Mouse (Mus musculus): Measurements from ENCODE around the gene Atp1a4. TPM values are rescaled to one million over a fixed set of nuclear protein-coding genes. Genes with fewer than 3 reads are reported as not detected.

The Atp1a4 gene
- polyA plus RNA-seq, 2 experiments = 0.03 TPM; not detected in 1

GRCm38 (mm10) chr1:172204033-172204813, 54.0 kb downstream of the Atp1a4 start:
- no peak for DNase-seq (ENCODE audit: low spot score)
- H3K4me3 ChIP-seq (replicated peaks; ENCODE audit: low read length) = 0 out of 2 replicates have a peak overlapping the region, but pooled peaks have one; percentile 8
- 0 out of 2 replicates have a peak overlapping the region, but pooled peaks have one; percentile 7 for H3K9ac ChIP-seq (ENCODE audit: low read depth, low read length, severe bottlenecking)
- H3K9me3 ChIP-seq (ENCODE audit: control insufficient read depth, low read length) = no peaks in the 10 kb centered on the region
- no peaks in the 10 kb centered on the region for H3K27me3 ChIP-seq (ENCODE audit: control insufficient read depth, insufficient read depth, low read length)
- peak overlapping the region; percentile 75 for H3K27ac ChIP-seq (replicated peaks; ENCODE audit: low read depth, low read length)
- WGBS = 22% methylated on average over 9 of the region's 9 CpGs
- no peak for ATAC-seq (ENCODE audit: low FRiP score, low read depth)
- H3K36me3 ChIP-seq (ENCODE audit: control insufficient read depth, insufficient read depth, low read length) = peaks cover 33% of the 10 kb centered on the region
- peaks cover 52% of the 10 kb centered on the region for H3K4me1 ChIP-seq (ENCODE audit: control insufficient read depth, insufficient read depth, low read length)
- H3K4me2 ChIP-seq (replicated peaks; ENCODE audit: low read depth, low read length, severe bottlenecking) = peak overlapping the region; percentile 78
- TF ChIP-seq POLR2A (IDR thresholded peaks at IDR 0.05; ENCODE audit: borderline replicate concordance, extremely low read depth, insufficient read depth, insufficient read length) = no peak

- H3K9ac ChIP-seq (ENCODE audit: low read depth, low read length, severe bottlenecking) = no peak overlapping the region
- H3K36me3 ChIP-seq (ENCODE audit: control insufficient read depth, insufficient read depth, low read length) = peaks cover 40% of the 10 kb centered on the region
- ATAC-seq (ENCODE audit: low FRiP score, low read depth) (no peak), DNase-seq (ENCODE audit: low spot score) (no peak)
- peak overlapping the region; percentile 75 for H3K27ac ChIP-seq (replicated peaks; ENCODE audit: low read depth, low read length)
- WGBS = 11% methylated on average over 4 of the region's 4 CpGs
- H3K4me3 ChIP-seq (replicated peaks; ENCODE audit: low read length) = no peak overlapping the region
- TF ChIP-seq POLR2A (IDR thresholded peaks at IDR 0.05; ENCODE audit: borderline replicate concordance, extremely low read depth, insufficient read depth, insufficient read length) = no peak
- peaks cover 52% of the 10 kb centered on the region for H3K4me1 ChIP-seq (ENCODE audit: control insufficient read depth, insufficient read depth, low read length)
- peak overlapping the region; percentile 15; the same call in 1 of the 2 replicates for H3K4me2 ChIP-seq (replicated peaks; ENCODE audit: low read depth, low read length, severe bottlenecking)
- H3K9me3 ChIP-seq (ENCODE audit: control insufficient read depth, low read length) = no peaks in the 10 kb centered on the region
- H3K27me3 ChIP-seq (ENCODE audit: control insufficient read depth, insufficient read depth, low read length) = no peaks in the 10 kb centered on the region
These were observed 54.6 kb downstream of the Atp1a4 start for GRCm38 (mm10) chr1:172203566-172203965.

GRCm38 (mm10) chr1:172202894-172203522, 55.2 kb downstream of the Atp1a4 start:
- ATAC-seq (ENCODE audit: low FRiP score, low read depth) (no peak), DNase-seq (ENCODE audit: low spot score) (no peak)
- H3K9ac ChIP-seq (ENCODE audit: low read depth, low read length, severe bottlenecking) = no peak overlapping the region
- peaks cover 52% of the 10 kb centered on the region for H3K4me1 ChIP-seq (ENCODE audit: control insufficient read depth, insufficient read depth, low read length)
- TF ChIP-seq POLR2A (IDR thresholded peaks at IDR 0.05; ENCODE audit: borderline replicate concordance, extremely low read depth, insufficient read depth, insufficient read length) = no peak
- H3K9me3 ChIP-seq (ENCODE audit: control insufficient read depth, low read length) = no peaks in the 10 kb centered on the region
- H3K27ac ChIP-seq (replicated peaks; ENCODE audit: low read depth, low read length) = peak overlapping the region; percentile 75
- peaks cover 45% of the 10 kb centered on the region for H3K36me3 ChIP-seq (ENCODE audit: control insufficient read depth, insufficient read depth, low read length)
- WGBS = 34% methylated on average over 2 of the region's 2 CpGs
- H3K4me3 ChIP-seq (replicated peaks; ENCODE audit: low read length) = no peak overlapping the region
- H3K4me2 ChIP-seq (replicated peaks; ENCODE audit: low read depth, low read length, severe bottlenecking) = 0 out of 2 replicates have a peak overlapping the region, but pooled peaks have one; percentile 15
- H3K27me3 ChIP-seq (ENCODE audit: control insufficient read depth, insufficient read depth, low read length) = no peaks in the 10 kb centered on the region

- Histone ChIP-seq H3K27ac (replicated peaks; ENCODE audit: low read depth, low read length) (0 out of 2 replicates have a peak overlapping the region, but pooled peaks have one; percentile 13), H3K27me3 (ENCODE audit: control insufficient read depth, insufficient read depth, low read length) (no peaks in the 10 kb centered on the region), H3K4me2 (replicated peaks; ENCODE audit: low read depth, low read length, severe bottlenecking) (no peak overlapping the region), H3K9me3 (ENCODE audit: control insufficient read depth, low read length) (no peaks in the 10 kb centered on the region), H3K4me3 (replicated peaks; ENCODE audit: low read length) (no peak overlapping the region), H3K36me3 (ENCODE audit: control insufficient read depth, insufficient read depth, low read length) (peaks cover 53% of the 10 kb centered on the region), H3K4me1 (ENCODE audit: control insufficient read depth, insufficient read depth, low read length) (peaks cover 52% of the 10 kb centered on the region), H3K9ac (ENCODE audit: low read depth, low read length, severe bottlenecking) (no peak overlapping the region)
- DNase-seq (ENCODE audit: low spot score) = no peak
- WGBS = 30% methylated on average over 14 of the region's 14 CpGs
- no peak for ATAC-seq (ENCODE audit: low FRiP score, low read depth)
- no peak for TF ChIP-seq POLR2A (IDR thresholded peaks at IDR 0.05; ENCODE audit: borderline replicate concordance, extremely low read depth, insufficient read depth, insufficient read length)
These were observed 56.0 kb downstream of the Atp1a4 start for GRCm38 (mm10) chr1:172201967-172202880.

Data from limb, embryonic 14.5 days (tissue).